13 mouse cellular contexts compared by ENCODE assay signal in genomic region chr9:98380593-98380992, GRCm38 (mm10).
"Had no signal": no experiment of that assay in that cellular context is flagged by ENCODE, and none has a peak within 500 bp of the region (broad histone marks: within the 10 kb centered on the region; RNA-seq: fewer than 3 reads in every experiment).

No protein-coding gene starts in this region.

- H3K27me3 ChIP-seq: limb, embryonic 13.5 days; neural tube, embryonic 15.5 days had no signal

- H3K9ac ChIP-seq: neural tube, embryonic 15.5 days had no signal

- H3K36me3 ChIP-seq: limb, embryonic 13.5 days; midbrain, embryonic 10.5 days; neural tube, embryonic 15.5 days had no signal

- DNase-seq: kidney, adult 11 months; kidney, postnatal 10 days; kidney, postnatal 4 days; left cerebral cortex, postnatal 4 days; lung, adult 18-20 months; midbrain, embryonic 14.5 days; right cerebral cortex, adult 18-20 months; right cerebral cortex, postnatal 25 days; thymus, postnatal 4 days had no signal

- H3K4me3 ChIP-seq: limb, embryonic 13.5 days; midbrain, embryonic 10.5 days; myocyte; neural tube, embryonic 15.5 days had no signal

- H3K4me2 ChIP-seq: limb, embryonic 13.5 days; neural tube, embryonic 15.5 days had no signal

- H3K9me3 ChIP-seq: limb, embryonic 13.5 days; midbrain, embryonic 10.5 days; neural tube, embryonic 15.5 days had no signal

- H3K27ac ChIP-seq: limb, embryonic 13.5 days; midbrain, embryonic 10.5 days; neural tube, embryonic 15.5 days had no signal
